Mouse (Mus musculus): ENCODE measurements at regions not wholly inside any gene's neighbourhood (a gene's known extent, or its start where the extent isn't known, plus 50 kb on each side); places are given as distances from the start of the nearest gene placed in this dataset.

GRCm38 (mm10) chr4:71489788-71490187, 268.0 kb downstream of the Gm11232 start:
- TF ChIP-seq POLR2A (IDR thresholded peaks at IDR 0.05; ENCODE audit: insufficient read depth, low read depth, low read length) (no peak), CTCF (IDR thresholded peaks at IDR 0.05) (no peak), EP300 (IDR thresholded peaks at IDR 0.05; ENCODE audit: insufficient read depth, low read depth, low read length) (no peak)

Measured in heart, adult 2 months (tissue).